Mouse (Mus musculus) erythroblast, embryonic 14.5 days (primary cell): ENCODE data around the gene Rbfox2.

Experiments
- GATA1 ChIP-seq: IDR thresholded peaks from 2 replicates; pipeline ENCODE4 v1.6.1; 2012; ENCODE audit warnings: low read length, inconsistent platforms, mixed read lengths
- TAL1 ChIP-seq: IDR thresholded peaks from 3 replicates; pipeline ENCODE4 v1.6.1; 2012; ENCODE audit warnings: low read length, inconsistent platforms, mixed read lengths

DNA sequence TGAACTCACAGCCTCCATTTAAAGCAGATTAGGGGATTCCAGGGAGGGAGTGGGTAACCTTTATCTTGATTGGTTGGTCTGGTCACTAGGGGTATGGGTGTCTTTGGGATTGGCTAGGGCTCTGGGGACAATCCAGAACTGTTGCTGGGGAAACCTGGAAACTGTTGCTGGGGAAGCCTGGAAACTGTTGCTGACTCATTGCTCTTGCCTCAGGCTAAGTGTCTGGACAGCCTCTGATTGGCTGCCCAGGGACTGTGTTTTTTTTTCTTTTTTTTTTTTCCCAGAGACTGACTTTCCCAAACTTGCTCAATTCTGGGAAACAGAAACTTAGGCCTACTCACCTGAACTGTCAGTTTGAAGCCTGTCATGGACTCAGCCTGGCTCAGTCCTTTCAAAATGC is 248.2 kb downstream of the Rbfox2 start:
- TF ChIP-seq TAL1 (no peak), GATA1 (no peak)
